In genomic region chr13:58663316-58663715, GRCm38 (mm10) we compare ENCODE assay signal across 13 mouse cellular contexts. TPM values are rescaled to one million over a fixed set of nuclear protein-coding genes. Genes with fewer than 3 reads are reported as not detected.
DNase-seq lines count a peak whose midpoint lies in the region; ATAC-seq lines count a peak whose summit lies in the region.
"Had no signal": no experiment of that assay in that cellular context is flagged by ENCODE, and none has a peak within 500 bp of the region (broad histone marks: within the 10 kb centered on the region; RNA-seq: fewer than 3 reads in every experiment).

No protein-coding gene starts in this region.

- no peak for ATAC-seq in frontal cortex, adult (ENCODE audit: low TSS enrichment)

- DNase-seq in adrenal gland, postnatal 10 days, result peak; percentile 51
- DNase-seq in adrenal gland, adult 2 months, result no peak
- DNase-seq in kidney, postnatal 10 days, result peak; percentile 72
- no peak for DNase-seq in kidney, adult 11 months
- DNase-seq in 3T3-L1 (ENCODE audit: low read depth, low spot score), result peak; percentile 5
- DNase-seq in forelimb bud, embryonic 11.5 days (ENCODE audit: low read depth, low spot score), result peak; percentile 65
- no peak for DNase-seq in cerebellum, adult 9-10 months
- DNase-seq: cerebellum, postnatal 10 days; gastrocnemius, postnatal 36 days had no signal

RNA-seq across cellular contexts. Expression of gene Slc28a3, which starts 52.6 kb away (rescaled TPM):
- total RNA-seq in adrenal gland, postnatal 10 days (2021), result not detected
- not detected for total RNA-seq in adrenal gland, adult 2 months (2021)
- 0.02 TPM in 1 of 2 replicates, not detected in the other for polyA plus RNA-seq in adrenal gland, adult 2 months (2012; rRNA removed)
- total RNA-seq: gastrocnemius, postnatal 36 days; heart, postnatal 36 days had no signal
- polyA plus RNA-seq: macrophage; neural tube, embryonic 12.5 days had no signal

Comparison
In these comparisons a context has a peak if more than half of its experiments do, and no peak if none do; other contexts are left out.
1. DNase-seq: peak in adrenal gland, postnatal 10 days (single experiment), kidney, postnatal 10 days (single experiment), 3T3-L1 (single experiment) and forelimb bud, embryonic 11.5 days (single experiment); none in adrenal gland, adult 2 months (single experiment), kidney, adult 11 months (single experiment) and cerebellum, adult 9-10 months (single experiment).